Mouse (Mus musculus): ENCODE measurements around the gene Zfp800.

Zfp800 gene

DNA sequence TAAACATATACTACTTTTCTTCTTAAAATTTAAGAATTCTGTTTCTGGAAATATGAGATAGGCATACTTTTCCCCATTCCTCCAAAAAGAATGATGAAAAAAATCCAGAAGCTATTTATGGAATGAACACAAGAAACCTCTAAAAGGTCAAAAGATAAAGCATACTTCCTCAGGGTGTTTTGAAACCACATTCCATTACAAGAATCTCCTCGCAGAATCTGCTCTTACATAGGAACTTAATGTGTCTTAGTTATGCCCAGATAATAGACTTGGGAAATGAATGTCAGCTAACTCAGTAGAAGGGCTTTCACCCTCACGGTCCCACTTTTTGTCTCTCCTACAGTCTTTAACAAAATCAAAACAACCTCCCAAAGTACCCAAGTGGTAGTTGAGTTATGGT, 203.9 kb downstream of the Zfp800 start:
- DNase-seq = no peak

DNA sequence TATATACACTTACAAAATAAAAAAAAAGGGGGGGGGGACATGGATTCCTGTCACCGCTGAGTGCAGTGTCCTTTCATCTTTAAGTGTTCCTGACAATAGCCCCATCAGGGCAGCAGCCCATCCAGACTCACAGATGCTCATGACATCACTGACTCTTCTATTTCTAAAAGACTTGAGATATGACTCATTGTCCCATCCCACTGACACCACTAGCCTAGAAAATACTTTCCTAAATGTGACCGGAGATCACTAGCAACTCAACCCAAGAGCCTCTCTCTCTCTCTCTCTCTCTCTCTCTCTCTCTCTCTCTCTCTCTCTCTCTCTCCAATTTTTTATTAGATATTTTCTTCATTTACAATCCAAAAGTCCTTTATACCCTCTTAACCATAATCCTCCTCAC, 205.9 kb downstream of the Zfp800 start:
- no peak for DNase-seq
